Mouse (Mus musculus) heart, embryonic 12.5 days (tissue): ENCODE results near the gene Slco4a1. TPM values are rescaled to one million over a fixed set of nuclear protein-coding genes. Genes with fewer than 3 reads are reported as not detected.
A peak's percentile ranks its signal among the peaks of the same experiment; 100 is the strongest.

Source experiments
- ATAC-seq: fragments of 200-750 bp; cut with Nextera tagmentation; 2 replicates; pipeline ENCODE4 v1.8.0; 2017; ENCODE audit warnings: moderate TSS enrichment, moderate library complexity; ENCODE audit not compliant: insufficient number of reproducible peaks, low FRiP score
- H3K27ac ChIP-seq: fragments of 300-500 bp; sonication (generic); 2 replicates; pipeline ENCODE4 v1.5.1; 2016; ENCODE audit warnings: mild to moderate bottlenecking, moderate library complexity; ENCODE audit not compliant: poor library complexity, severe bottlenecking
- H3K27me3 ChIP-seq: fragments of 300-500 bp; sonication (generic); replicated peaks from 2 replicates; pipeline ENCODE4 v1.6.1; 2016; ENCODE audit warnings: mild to moderate bottlenecking, moderate library complexity
- H3K36me3 ChIP-seq: fragments of 300-500 bp; sonication (generic); 2 replicates; pipeline ENCODE4 v1.6.1; 2016; ENCODE audit warnings: mild to moderate bottlenecking, moderate library complexity
- H3K4me1 ChIP-seq: fragments of 300-500 bp; sonication (generic); replicated peaks from 2 replicates; pipeline ENCODE4 v1.6.1; 2016; ENCODE audit warnings: mild to moderate bottlenecking
- H3K4me2 ChIP-seq: fragments of 300-500 bp; sonication (generic); 2 replicates; pipeline ENCODE4 v1.6.1; 2016; ENCODE audit warnings: mild to moderate bottlenecking, moderate library complexity
- H3K4me3 ChIP-seq: fragments of 300-500 bp; sonication (generic); 2 replicates; pipeline ENCODE4 v1.5.1; 2016; ENCODE audit warnings: mild to moderate bottlenecking
- H3K9ac ChIP-seq: fragments of 300-500 bp; sonication (generic); 2 replicates; pipeline ENCODE4 v1.6.1; 2016; ENCODE audit warnings: mild to moderate bottlenecking, moderate library complexity
- H3K9me3 ChIP-seq: fragments of 300-500 bp; sonication (generic); replicated peaks from 2 replicates; pipeline ENCODE4 v1.6.1; 2016; ENCODE audit warnings: mild to moderate bottlenecking, moderate library complexity
- WGBS: fragments of 180-500 bp; shearing (Covaris S2); methylation state at CpG from one replicate; pipeline ENCODE4 v1.1.7; 2016; 5-methylcytosine and 5-hydroxymethylcytosine counted together
- polyA plus RNA-seq: library from polyadenylated mRNA; unstranded; fragments of >200 nt; fragmentation: Nextera tagmentation; extraction: Ambion mirVana; gene quantifications from 2 replicates; pipeline ENCODE4 v1.2.1, GENCODE M21; 2016

Slco4a1 gene
- polyA plus RNA-seq, 1 experiment from 2014 or later = 0.51 TPM

DNA sequence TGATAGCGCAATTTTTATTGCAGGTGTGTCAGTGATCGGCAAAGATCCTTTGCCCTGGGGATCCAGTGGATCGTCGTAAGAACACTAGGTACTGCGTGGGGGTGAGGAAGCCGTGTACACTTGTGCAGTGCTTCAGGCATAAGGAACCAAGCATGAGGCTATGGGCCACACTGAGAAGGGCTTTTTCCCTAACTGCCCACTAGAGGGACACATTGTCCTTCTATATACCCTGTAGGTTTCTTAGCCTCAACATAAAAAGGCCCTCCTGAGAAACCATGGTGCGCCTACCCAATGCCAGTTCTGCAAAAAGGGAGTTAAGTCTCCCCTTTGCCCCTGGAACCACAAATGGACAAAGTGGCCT lies 17.0 kb downstream of the Slco4a1 start:
- Histone ChIP-seq H3K9ac (no peak overlapping the region), H3K4me1 (peaks cover 17% of the 10 kb centered on the region), H3K36me3 (no peaks in the 10 kb centered on the region), H3K9me3 (no peaks in the 10 kb centered on the region), H3K27me3 (peaks cover 12% of the 10 kb centered on the region), H3K4me2 (no peak overlapping the region), H3K4me3 (no peak overlapping the region), H3K27ac (no peak overlapping the region)
- WGBS = 37% methylated on average over 7 of the region's 7 CpGs
- peak; percentile 73 for ATAC-seq

DNA sequence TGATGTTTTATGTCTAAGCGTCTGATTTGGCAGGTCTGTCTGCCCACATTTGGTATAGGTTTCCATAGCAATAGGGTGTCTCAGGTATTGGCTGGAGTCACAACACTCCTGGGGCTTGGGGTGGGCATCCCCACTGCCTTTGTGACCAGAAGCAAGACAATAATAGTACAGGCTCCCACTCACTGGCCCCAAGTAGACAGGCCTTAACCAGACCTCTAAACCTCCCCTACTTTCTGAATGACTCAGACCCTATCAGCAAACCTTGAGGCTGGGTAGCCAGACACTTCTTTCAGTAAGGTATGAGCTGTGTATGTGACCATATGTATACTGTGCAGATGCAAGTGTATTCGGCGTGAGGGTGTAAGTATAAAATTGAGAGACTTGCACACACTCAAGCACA lies 18.8 kb downstream of the Slco4a1 start:
- WGBS = 85% methylated on average over 3 of the region's 3 CpGs
- H3K4me1 ChIP-seq = peaks cover 14% of the 10 kb centered on the region
- H3K27ac ChIP-seq = no peak overlapping the region
- no peak overlapping the region for H3K4me2 ChIP-seq
- H3K36me3 ChIP-seq = no peaks in the 10 kb centered on the region
- H3K9me3 ChIP-seq = no peaks in the 10 kb centered on the region
- H3K4me3 ChIP-seq = no peak overlapping the region
- no peak for ATAC-seq
- peaks cover 24% of the 10 kb centered on the region for H3K27me3 ChIP-seq
- H3K9ac ChIP-seq = no peak overlapping the region

GRCm38 (mm10) chr2:180482274-180482673 lies 26.2 kb downstream of the Slco4a1 start:
- H3K4me2 ChIP-seq = no peak overlapping the region
- no peak for ATAC-seq
- no peaks in the 10 kb centered on the region for H3K36me3 ChIP-seq
- H3K4me3 ChIP-seq = no peak overlapping the region
- no peaks in the 10 kb centered on the region for H3K4me1 ChIP-seq
- no peak overlapping the region for H3K27ac ChIP-seq
- peaks cover 75% of the 10 kb centered on the region for H3K27me3 ChIP-seq
- WGBS = 42% methylated on average over 16 of the region's 16 CpGs
- no peaks in the 10 kb centered on the region for H3K9me3 ChIP-seq
- H3K9ac ChIP-seq = no peak overlapping the region

DNA sequence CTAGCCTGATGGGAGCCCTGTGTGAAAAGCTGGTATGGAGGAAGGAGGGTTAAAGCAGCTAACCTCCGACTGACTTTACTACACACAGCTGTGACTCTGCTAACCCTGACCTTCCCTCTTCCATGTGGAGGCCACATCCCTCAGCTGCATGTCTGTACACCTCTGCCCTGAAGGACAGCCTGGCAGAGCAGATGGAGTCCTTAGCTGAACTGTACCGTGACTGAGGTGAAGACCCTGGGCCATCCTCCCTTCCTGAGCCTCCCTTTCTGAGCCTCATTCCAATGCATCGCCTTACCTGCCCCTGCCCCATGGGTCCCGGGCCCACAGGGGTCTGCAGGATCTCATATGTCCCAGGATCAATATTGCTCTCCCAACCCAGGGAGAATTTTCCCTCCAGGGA lies 28.8 kb downstream of the Slco4a1 start:
- H3K36me3 ChIP-seq = no peaks in the 10 kb centered on the region
- WGBS = 66% methylated on average over 4 of the region's 4 CpGs
- H3K27ac ChIP-seq = no peak overlapping the region
- no peak overlapping the region for H3K9ac ChIP-seq
- peaks cover 83% of the 10 kb centered on the region for H3K27me3 ChIP-seq
- H3K9me3 ChIP-seq = no peaks in the 10 kb centered on the region
- no peak overlapping the region for H3K4me2 ChIP-seq
- no peaks in the 10 kb centered on the region for H3K4me1 ChIP-seq
- no peak overlapping the region for H3K4me3 ChIP-seq
- ATAC-seq = no peak

DNA sequence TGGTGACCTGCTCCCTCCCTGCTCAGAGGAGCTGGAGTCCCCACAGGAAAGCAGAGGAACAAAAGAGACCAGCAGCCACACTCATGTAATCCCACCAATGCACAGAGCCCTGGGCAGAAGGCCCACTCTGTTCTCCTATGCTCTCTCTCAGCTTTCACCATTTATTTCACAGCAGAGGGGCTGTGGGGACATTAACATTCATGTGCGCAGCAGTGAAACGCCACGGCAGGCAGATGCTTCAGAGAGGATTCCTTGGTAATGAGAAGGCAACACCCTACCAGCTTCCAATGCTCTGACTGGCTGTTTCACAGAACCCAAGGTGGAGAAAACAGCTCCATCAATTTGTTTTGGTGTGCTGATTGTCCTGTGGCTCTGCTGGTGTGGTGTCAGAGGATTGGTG lies 29.3 kb downstream of the Slco4a1 start:
- no peak overlapping the region for H3K27ac ChIP-seq
- no peak overlapping the region for H3K4me2 ChIP-seq
- peaks cover 82% of the 10 kb centered on the region for H3K27me3 ChIP-seq
- no peak overlapping the region for H3K4me3 ChIP-seq
- H3K36me3 ChIP-seq = no peaks in the 10 kb centered on the region
- no peaks in the 10 kb centered on the region for H3K4me1 ChIP-seq
- ATAC-seq = no peak
- no peak overlapping the region for H3K9ac ChIP-seq
- WGBS = 79% methylated on average over 3 of the region's 3 CpGs
- H3K9me3 ChIP-seq = no peaks in the 10 kb centered on the region

GRCm38 (mm10) chr2:180488210-180488751 lies 32.2 kb downstream of the Slco4a1 start:
- Histone ChIP-seq H3K4me1 (peaks cover 10% of the 10 kb centered on the region), H3K27me3 (peaks cover 58% of the 10 kb centered on the region), H3K27ac (no peak overlapping the region), H3K4me3 (no peak overlapping the region), H3K4me2 (no peak overlapping the region), H3K9ac (no peak overlapping the region), H3K9me3 (no peaks in the 10 kb centered on the region), H3K36me3 (no peaks in the 10 kb centered on the region)
- no peak for ATAC-seq
- 16% methylated on average over 17 of the region's 17 CpGs for WGBS

GRCm38 (mm10) chr2:180495906-180496305 lies 39.9 kb downstream of the Slco4a1 start:
- H3K27ac ChIP-seq = no peak overlapping the region
- H3K27me3 ChIP-seq = peaks cover 37% of the 10 kb centered on the region
- H3K9ac ChIP-seq = no peak overlapping the region
- WGBS = 64% methylated on average over 8 of the region's 8 CpGs
- H3K4me1 ChIP-seq = peaks cover 22% of the 10 kb centered on the region
- no peak for ATAC-seq
- no peaks in the 10 kb centered on the region for H3K36me3 ChIP-seq
- no peak overlapping the region for H3K4me2 ChIP-seq
- no peak overlapping the region for H3K4me3 ChIP-seq
- H3K9me3 ChIP-seq = no peaks in the 10 kb centered on the region

GRCm38 (mm10) chr2:180499741-180500140 lies 43.7 kb downstream of the Slco4a1 start, which contains the start of gene Ntsr1:
Gene Ntsr1, plus strand, starts transcription at chr2:180499976.
- Histone ChIP-seq H3K36me3 (no peaks in the 10 kb centered on the region), H3K4me3 (peak within 1 kb of the TSS; percentile 42), H3K9ac (peak within 1 kb of the TSS; percentile 21), H3K4me1 (peaks cover 32% of the 10 kb centered on the region), H3K9me3 (no peaks in the 10 kb centered on the region), H3K27me3 (peaks cover 64% of the 10 kb centered on the region), H3K4me2 (peak within 1 kb of the TSS; percentile 72), H3K27ac (no peak within 1 kb of the TSS)
- under 1% methylated on average over 28 of the region's 30 CpGs for WGBS
- no peak for ATAC-seq

DNA sequence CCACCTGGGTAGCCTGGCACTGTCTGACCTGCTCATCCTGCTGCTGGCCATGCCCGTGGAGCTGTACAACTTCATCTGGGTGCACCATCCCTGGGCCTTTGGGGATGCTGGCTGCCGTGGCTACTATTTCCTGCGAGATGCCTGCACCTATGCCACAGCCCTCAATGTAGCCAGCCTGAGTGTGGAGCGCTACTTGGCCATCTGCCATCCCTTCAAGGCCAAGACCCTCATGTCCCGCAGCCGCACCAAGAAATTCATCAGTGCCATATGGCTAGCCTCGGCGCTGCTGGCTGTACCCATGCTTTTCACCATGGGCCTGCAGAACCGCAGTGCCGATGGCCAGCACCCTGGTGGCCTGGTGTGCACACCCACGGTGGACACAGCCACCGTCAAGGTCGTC lies 44.7 kb downstream of the Slco4a1 start:
- 33% methylated on average over 13 of the region's 13 CpGs for WGBS
- H3K27ac ChIP-seq = no peak overlapping the region
- 0 out of 2 replicates have a peak overlapping the region, but pooled peaks have one; percentile 72 for H3K4me2 ChIP-seq
- peaks cover 73% of the 10 kb centered on the region for H3K27me3 ChIP-seq
- H3K4me1 ChIP-seq = peaks cover 32% of the 10 kb centered on the region
- no peaks in the 10 kb centered on the region for H3K9me3 ChIP-seq
- no peak overlapping the region for H3K9ac ChIP-seq
- H3K4me3 ChIP-seq = no peak overlapping the region
- ATAC-seq = no peak
- H3K36me3 ChIP-seq = no peaks in the 10 kb centered on the region

DNA sequence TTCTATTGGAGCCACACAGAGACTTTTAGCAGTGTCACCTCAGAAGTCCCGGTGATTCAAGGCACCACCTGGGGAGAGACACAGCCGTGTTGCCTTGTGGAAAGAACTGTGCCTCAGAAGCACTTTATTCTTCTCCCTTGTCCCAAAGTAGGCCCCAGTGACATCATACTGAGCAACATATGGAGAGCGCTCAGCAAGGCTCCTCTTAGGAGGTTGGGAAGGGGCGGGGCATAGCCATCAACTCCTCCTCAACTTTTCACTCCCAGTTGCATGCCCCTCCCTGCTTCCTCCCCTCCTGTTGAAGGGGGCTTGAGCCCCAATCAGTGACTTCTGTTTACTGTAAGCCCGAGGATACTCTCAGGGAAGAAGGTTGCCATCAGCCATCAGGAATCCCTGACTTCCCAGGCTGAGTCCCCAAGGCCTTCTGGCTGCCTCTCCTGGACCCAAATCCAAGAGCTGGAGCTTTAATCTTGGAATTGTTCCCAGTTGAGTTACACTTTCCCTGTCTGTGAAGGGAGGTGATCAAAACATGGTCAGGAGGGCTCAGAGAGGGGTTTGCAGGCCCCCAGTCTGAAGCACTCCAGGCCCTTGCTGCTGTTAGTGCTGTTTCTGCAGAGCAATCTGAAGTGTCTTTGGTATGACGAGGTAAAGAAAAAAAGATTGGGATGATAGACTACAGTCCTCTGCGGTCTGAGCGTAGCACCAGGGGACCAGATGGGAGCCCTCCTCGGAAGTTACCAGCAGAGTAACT lies 45.3 kb downstream of the Slco4a1 start:
- H3K4me2 ChIP-seq = no peak overlapping the region
- peaks cover 80% of the 10 kb centered on the region for H3K27me3 ChIP-seq
- 24% methylated on average over 9 of the region's 9 CpGs for whole genome bisulfite sequencing
- no peak overlapping the region for H3K9ac ChIP-seq
- no peak; the same call in 1 of the 2 replicates for ATAC-seq
- no peaks in the 10 kb centered on the region for H3K9me3 ChIP-seq
- H3K36me3 ChIP-seq = no peaks in the 10 kb centered on the region
- H3K27ac ChIP-seq = no peak overlapping the region
- H3K4me1 ChIP-seq = peaks cover 32% of the 10 kb centered on the region
- H3K4me3 ChIP-seq = no peak overlapping the region

DNA sequence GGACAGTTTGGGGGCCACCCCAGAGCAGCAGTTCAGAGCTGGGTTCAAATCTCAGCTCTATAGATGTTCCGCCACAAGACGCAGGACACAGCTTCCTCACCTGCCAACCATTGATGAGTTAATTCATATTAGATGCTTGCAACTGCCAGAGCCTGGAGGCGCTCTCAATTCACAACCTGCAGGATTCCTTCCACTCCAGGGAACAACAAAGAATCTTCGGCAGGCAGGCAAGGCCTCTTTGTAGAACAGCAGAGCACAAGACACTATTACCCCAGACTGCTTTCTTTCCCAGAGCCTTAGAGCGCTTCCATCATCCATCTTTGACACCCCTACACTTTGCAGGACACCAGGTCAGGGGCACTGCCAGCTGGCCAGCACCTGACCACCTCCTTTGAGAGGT lies 50.2 kb downstream of the Slco4a1 start:
- ATAC-seq = no peak
- peaks cover 49% of the 10 kb centered on the region for H3K27me3 ChIP-seq
- H3K27ac ChIP-seq = no peak overlapping the region
- H3K4me2 ChIP-seq = no peak overlapping the region
- 80% methylated on average over 5 of the region's 5 CpGs for WGBS
- no peaks in the 10 kb centered on the region for H3K36me3 ChIP-seq
- no peak overlapping the region for H3K9ac ChIP-seq
- H3K4me1 ChIP-seq = peaks cover 11% of the 10 kb centered on the region
- H3K4me3 ChIP-seq = no peak overlapping the region
- no peaks in the 10 kb centered on the region for H3K9me3 ChIP-seq
